Mouse (Mus musculus) central nervous system, embryonic 14 days (tissue): ENCODE measurements around the gene Mnx1. TPM values are rescaled to one million over a fixed set of nuclear protein-coding genes. Genes with fewer than 3 reads are reported as not detected.

Experiments used
- polyA plus RNA-seq: library from polyadenylated mRNA; depleted of rRNA; stranded (reverse); fragments of >200 nt; gene quantifications from 2 replicates; pipeline ENCODE4 v1.2.3, GENCODE M21; 2012; rRNA removed

The Mnx1 gene
- 0.15 and 0.18 TPM in 2 replicates for polyA plus RNA-seq

GRCm38 (mm10) chr5:29478208-29479197, at the start of gene Mnx1:
Gene Mnx1, minus strand, starts transcription at chr5:29478470.

GRCm38 (mm10) chr5:29434228-29434871, 43.9 kb downstream of the Mnx1 start, which contains the start of gene Nom1:
Gene Nom1, plus strand, starts transcription at chr5:29434664.

Other genes with a start within 250 kb of the Mnx1 start
- gene Lmbr1, start 100.1 kb downstream of the Mnx1 start, polyA plus RNA-seq, result 12.0 and 12.5 TPM in 2 replicates
- 15.8 and 17.1 TPM in 2 replicates for gene Nom1, start 43.8 kb downstream of the Mnx1 start, polyA plus RNA-seq
- gene Ube3c, start 90.8 kb upstream of the Mnx1 start, polyA plus RNA-seq, result 32.0 and 32.6 TPM in 2 replicates